ENCODE assay signal across 12 mouse cellular contexts in genomic region chr7:144731897-144732291, GRCm38 (mm10). TPM values are rescaled to one million over a fixed set of nuclear protein-coding genes. Genes with fewer than 3 reads are reported as not detected.
A peak's percentile ranks its signal among the peaks of the same experiment; 100 is the strongest.
DNase-seq lines count a peak whose midpoint lies in the region; ATAC-seq lines count a peak whose summit lies in the region.
"Had no signal": no experiment of that assay in that cellular context is flagged by ENCODE, and none has a peak within 500 bp of the region (broad histone marks: within the 10 kb centered on the region; RNA-seq: fewer than 3 reads in every experiment).

No protein-coding gene starts in this region.

- 62% methylated on average over 4 of the region's 4 CpGs for WGBS in forebrain, embryonic 10.5 days
- WGBS in forebrain, embryonic 11.5 days = 43% methylated on average over 4 of the region's 4 CpGs
- 31% methylated on average over 4 of the region's 4 CpGs for WGBS in forebrain, embryonic 16.5 days
- 29% methylated on average over 4 of the region's 4 CpGs for WGBS in midbrain, embryonic 13.5 days
- 51% methylated on average over 4 of the region's 4 CpGs for WGBS in kidney, embryonic 14.5 days

- H3K4me2 ChIP-seq in forebrain, embryonic 11.5 days (ENCODE audit: low read depth, low read length, severe bottlenecking) = no peak overlapping the region
- no peak overlapping the region for H3K4me2 ChIP-seq in forebrain, embryonic 16.5 days (ENCODE audit: low read length)
- no peak overlapping the region for H3K4me2 ChIP-seq in midbrain, embryonic 13.5 days (replicated peaks)
- H3K4me2 ChIP-seq in kidney, embryonic 14.5 days (replicated peaks; ENCODE audit: low read depth, low read length) = no peak overlapping the region
- H3K4me2 ChIP-seq: embryonic facial prominence, embryonic 12.5 days; lung, embryonic 15.5 days had no signal

- no peak for DNase-seq in forebrain, embryonic 10.5 days (ENCODE audit: extremely low spot score, low spot score)
- DNase-seq in forebrain, embryonic 11.5 days (ENCODE audit: low spot score) = no peak
- DNase-seq in adrenal gland, postnatal 14 days = peak; percentile 75
- no peak for DNase-seq in left cerebral cortex, postnatal 10 days (ENCODE audit: extremely low spot score in 1 of 2, low spot score in 2 of 2)
- DNase-seq: kidney, postnatal 4 days; midbrain, embryonic 14.5 days had no signal

- H3K27ac ChIP-seq in forebrain, embryonic 10.5 days = peak overlapping the region; percentile 40; the same call in 1 of the 2 replicates
- no peak overlapping the region for H3K27ac ChIP-seq in forebrain, embryonic 11.5 days (ENCODE audit: low read depth, low read length)
- H3K27ac ChIP-seq in forebrain, embryonic 16.5 days (ENCODE audit: low read length) = no peak overlapping the region
- H3K27ac ChIP-seq in midbrain, embryonic 13.5 days = no peak overlapping the region
- H3K27ac ChIP-seq in kidney, embryonic 14.5 days (ENCODE audit: low read depth, low read length) = no peak overlapping the region
- H3K27ac ChIP-seq: embryonic facial prominence, embryonic 12.5 days; lung, embryonic 15.5 days had no signal

- no peak for ATAC-seq in forebrain, embryonic 11.5 days (replicated peaks; ENCODE audit: low FRiP score)
- peak; percentile 64 for ATAC-seq in forebrain, embryonic 16.5 days
- peak; percentile 30; the same call in 1 of the 2 replicates for ATAC-seq in megakaryocyte, adult 5-6 weeks (ENCODE audit: poor library complexity, severe bottlenecking)
- ATAC-seq in midbrain, embryonic 13.5 days = no peak
- ATAC-seq in kidney, embryonic 14.5 days (ENCODE audit: low FRiP score, low TSS enrichment) = no peak

- intact Hi-C loops in left cerebral cortex, postnatal 10 days (cut with DNase I) = no loop called here

- H3K9ac ChIP-seq in forebrain, embryonic 11.5 days (ENCODE audit: low read length) = no peak overlapping the region
- no peak overlapping the region for H3K9ac ChIP-seq in forebrain, embryonic 16.5 days (replicated peaks; ENCODE audit: low read depth, low read length)
- H3K9ac ChIP-seq in midbrain, embryonic 13.5 days (replicated peaks) = no peak overlapping the region
- no peak overlapping the region for H3K9ac ChIP-seq in kidney, embryonic 14.5 days (ENCODE audit: low read depth, low read length)
- H3K9ac ChIP-seq: embryonic facial prominence, embryonic 12.5 days; lung, embryonic 15.5 days had no signal

- no peaks in the 10 kb centered on the region for H3K9me3 ChIP-seq in forebrain, embryonic 10.5 days
- no peaks in the 10 kb centered on the region for H3K9me3 ChIP-seq in forebrain, embryonic 11.5 days (ENCODE audit: control insufficient read depth, low read length)
- H3K9me3 ChIP-seq in forebrain, embryonic 16.5 days (ENCODE audit: control insufficient read depth, low read length) = no peaks in the 10 kb centered on the region
- no peaks in the 10 kb centered on the region for H3K9me3 ChIP-seq in midbrain, embryonic 13.5 days
- H3K9me3 ChIP-seq in kidney, embryonic 14.5 days (ENCODE audit: control insufficient read depth, low read length) = no peaks in the 10 kb centered on the region
- H3K9me3 ChIP-seq: embryonic facial prominence, embryonic 12.5 days; lung, embryonic 15.5 days had no signal

- H3K36me3 ChIP-seq in forebrain, embryonic 10.5 days (replicated peaks) = peaks cover 21% of the 10 kb centered on the region
- H3K36me3 ChIP-seq in forebrain, embryonic 11.5 days (ENCODE audit: control insufficient read depth, insufficient read depth, low read length) = no peaks in the 10 kb centered on the region
- H3K36me3 ChIP-seq in forebrain, embryonic 16.5 days (ENCODE audit: control insufficient read depth, insufficient read depth) = no peaks in the 10 kb centered on the region
- no peaks in the 10 kb centered on the region for H3K36me3 ChIP-seq in midbrain, embryonic 13.5 days
- no peaks in the 10 kb centered on the region for H3K36me3 ChIP-seq in kidney, embryonic 14.5 days (ENCODE audit: control insufficient read depth, insufficient read depth, low read length)
- H3K36me3 ChIP-seq: embryonic facial prominence, embryonic 12.5 days; lung, embryonic 15.5 days had no signal

- peaks cover 23% of the 10 kb centered on the region for H3K27me3 ChIP-seq in forebrain, embryonic 10.5 days (ENCODE audit: poor library complexity, severe bottlenecking)
- H3K27me3 ChIP-seq in forebrain, embryonic 11.5 days (ENCODE audit: control insufficient read depth, insufficient read depth, low read length) = no peaks in the 10 kb centered on the region
- H3K27me3 ChIP-seq in forebrain, embryonic 16.5 days (replicated peaks; ENCODE audit: control insufficient read depth, insufficient read depth, low read length) = no peaks in the 10 kb centered on the region
- peaks cover under 1% of the 10 kb centered on the region; the same call in 1 of the 2 replicates for H3K27me3 ChIP-seq in midbrain, embryonic 13.5 days
- no peaks in the 10 kb centered on the region for H3K27me3 ChIP-seq in kidney, embryonic 14.5 days (ENCODE audit: control insufficient read depth, insufficient read depth, low read length)

- no peak overlapping the region for H3K4me3 ChIP-seq in forebrain, embryonic 10.5 days
- no peak overlapping the region for H3K4me3 ChIP-seq in forebrain, embryonic 11.5 days (ENCODE audit: low read depth, low read length)
- no peak overlapping the region for H3K4me3 ChIP-seq in forebrain, embryonic 16.5 days (replicated peaks; ENCODE audit: low read length)
- no peak overlapping the region for H3K4me3 ChIP-seq in midbrain, embryonic 13.5 days (replicated peaks)
- no peak overlapping the region for H3K4me3 ChIP-seq in kidney, embryonic 14.5 days (ENCODE audit: low read length)
- H3K4me3 ChIP-seq: embryonic facial prominence, embryonic 12.5 days; lung, embryonic 15.5 days had no signal

- peaks cover 29% of the 10 kb centered on the region for H3K4me1 ChIP-seq in forebrain, embryonic 10.5 days
- no peaks in the 10 kb centered on the region for H3K4me1 ChIP-seq in forebrain, embryonic 11.5 days (replicated peaks; ENCODE audit: control insufficient read depth, insufficient read depth, low read length)
- H3K4me1 ChIP-seq in forebrain, embryonic 16.5 days (replicated peaks; ENCODE audit: control insufficient read depth, insufficient read depth, low read length) = 0 out of 2 replicates have a peak, but pooled peaks cover 3% of the 10 kb centered on the region
- H3K4me1 ChIP-seq in midbrain, embryonic 13.5 days (replicated peaks) = peaks cover 7% of the 10 kb centered on the region
- H3K4me1 ChIP-seq in kidney, embryonic 14.5 days (ENCODE audit: control insufficient read depth, insufficient read depth, low read length) = no peaks in the 10 kb centered on the region; the same call in 1 of the 2 replicates
- H3K4me1 ChIP-seq: embryonic facial prominence, embryonic 12.5 days had no signal

RNA-seq across cellular contexts. Expression of gene Ano1, which starts 19.9 kb away (rescaled TPM):
- 17.9 and 22.3 TPM in 2 replicates for polyA plus RNA-seq in forebrain, embryonic 10.5 days (2016; fragmentation: Nextera tagmentation; extraction: Ambion mirVana)
- 22.9 and 25.6 TPM in 2 replicates for polyA plus RNA-seq in forebrain, embryonic 11.5 days (2014; fragmentation: Nextera tagmentation; extraction: Ambion mirVana)
- total RNA-seq in adrenal gland, postnatal 14 days (2021) = 34.8 and 40.9 TPM in 2 replicates
- polyA plus RNA-seq in forebrain, embryonic 16.5 days (2015; fragmentation: Nextera tagmentation; extraction: Ambion mirVana) = 8.0 and 9.4 TPM in 2 replicates
- total RNA-seq in megakaryocyte, adult 5-6 weeks (2015) = not detected in 2 replicates
- total RNA-seq in megakaryocyte, adult 5-6 weeks (2017) = 0.33 TPM in 1 of 2 replicates, not detected in the other
- polyA plus RNA-seq in midbrain, embryonic 13.5 days (2015; fragmentation: Nextera tagmentation; extraction: Ambion mirVana) = 13.0 and 15.1 TPM in 2 replicates
- 1 to 10 TPM; 3.0 to 4.8 TPM for total RNA-seq in left cerebral cortex, postnatal 10 days (2021)
- 24.7 and 48.8 TPM in 2 replicates for polyA plus RNA-seq in kidney, embryonic 14.5 days (2014; fragmentation: Nextera tagmentation; extraction: Ambion mirVana)

Comparison
In these comparisons a context has a peak if more than half of its experiments do, and no peak if none do; other contexts are left out.
1. ATAC-seq: peak in forebrain, embryonic 16.5 days (single experiment) and megakaryocyte, adult 5-6 weeks (single experiment); none in forebrain, embryonic 11.5 days (single experiment), midbrain, embryonic 13.5 days (single experiment) and kidney, embryonic 14.5 days (single experiment).